Mouse (Mus musculus): ENCODE data around the gene Zfp740.

DNA sequence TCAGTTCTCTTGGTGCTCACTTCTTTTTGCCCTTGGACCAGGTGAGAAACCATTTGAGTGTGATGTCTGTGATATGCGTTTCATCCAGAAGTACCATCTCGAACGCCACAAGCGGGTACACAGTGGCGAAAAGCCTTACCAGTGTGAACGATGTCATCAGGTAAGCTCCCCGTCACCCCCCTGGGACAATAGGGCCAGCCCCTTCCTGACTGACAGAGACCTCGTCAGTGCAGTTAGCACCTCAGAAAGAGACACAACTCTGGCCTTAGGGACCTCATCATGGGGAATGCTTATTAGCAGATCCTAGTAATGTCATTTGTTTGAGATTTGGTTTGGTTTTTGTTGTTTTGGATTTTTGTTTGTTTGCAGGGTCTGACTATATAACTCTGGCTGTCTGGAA, 6.1 kb downstream of the Zfp740 start:
- TF ChIP-seq POLR2A (IDR thresholded peaks at IDR 0.05; ENCODE audit: low read depth, low read length) (no peak), CTCF (IDR thresholded peaks at IDR 0.05; ENCODE audit: extremely low read depth, insufficient read depth, insufficient read length, insufficient replicate concordance) (no peak)

All from spleen, adult 2 months (tissue).